ENCODE assay signal across 9 mouse cellular contexts in the genomic region with DNA sequence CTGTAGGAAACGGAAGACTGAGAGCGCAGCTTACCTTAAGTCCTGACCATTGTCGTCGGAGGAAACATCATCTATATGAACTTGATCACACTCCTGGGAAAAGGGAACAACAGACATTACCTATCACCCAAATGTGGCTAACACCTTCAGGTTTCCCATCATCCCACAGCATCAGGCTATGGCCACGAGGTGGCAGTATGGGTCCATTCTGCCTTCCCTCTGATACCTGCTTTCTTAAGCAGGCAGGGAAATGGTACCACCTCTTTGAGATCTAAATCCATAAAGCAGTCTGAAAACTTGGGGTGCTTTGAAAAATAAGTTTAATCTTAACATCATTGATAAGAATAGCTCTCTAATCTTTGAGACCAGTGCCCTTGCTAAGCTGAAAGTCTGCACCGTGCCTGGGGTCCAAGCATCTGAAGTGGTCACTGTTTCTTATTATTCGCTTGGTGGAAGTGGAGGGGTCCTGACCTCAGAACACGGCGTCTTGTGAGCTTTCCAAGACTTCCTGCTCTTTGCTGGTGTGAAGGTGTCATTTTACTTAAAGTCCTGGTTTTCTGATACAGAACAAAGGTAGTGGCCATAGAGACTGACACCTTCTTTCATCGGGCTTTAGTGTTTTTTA.
DNase-seq lines count a peak whose midpoint lies in the region; ATAC-seq and TF ChIP-seq lines count a peak whose summit lies in the region.
"Had no signal": no experiment of that assay in that cellular context is flagged by ENCODE, and none has a peak within 500 bp of the region (broad histone marks: within the 10 kb centered on the region; RNA-seq: fewer than 3 reads in every experiment).

No protein-coding gene starts in this region.

- no peaks in the 10 kb centered on the region for H3K4me1 ChIP-seq in forebrain, embryonic 15.5 days
- H3K4me1 ChIP-seq in hindbrain, embryonic 10.5 days (replicated peaks): no peaks in the 10 kb centered on the region
- H3K4me1 ChIP-seq: neural tube, embryonic 13.5 days had no signal

- H3K27me3 ChIP-seq in forebrain, embryonic 15.5 days: no peaks in the 10 kb centered on the region
- no peaks in the 10 kb centered on the region for H3K27me3 ChIP-seq in hindbrain, embryonic 10.5 days (ENCODE audit: insufficient read depth, poor library complexity, severe bottlenecking)
- H3K27me3 ChIP-seq: neural tube, embryonic 13.5 days had no signal

- H3K4me2 ChIP-seq in forebrain, embryonic 15.5 days (replicated peaks): no peak overlapping the region
- H3K4me2 ChIP-seq: neural tube, embryonic 13.5 days had no signal

- DNase-seq in R1 (ENCODE audit: low read depth, low spot score): peak; percentile 64
- peak; percentile 28 for DNase-seq in cerebellum, adult 11 months
- DNase-seq in hindbrain, embryonic 10.5 days (ENCODE audit: low spot score): peak; percentile 70
- DNase-seq in left cerebral cortex, adult 2 months (ENCODE audit: extremely low spot score in 1 of 2, low spot score in 2 of 2): peak; percentile 79 to 87
- peak; percentile 36 to 70 for DNase-seq in right cerebral cortex, postnatal 36 days (ENCODE audit: low spot score in 2 of 2)
- DNase-seq in natural killer cell, adult 2 months (ENCODE audit: low spot score in 2 of 2): no peak

- H3K4me3 ChIP-seq in forebrain, embryonic 15.5 days: no peak overlapping the region
- no peak overlapping the region for H3K4me3 ChIP-seq in hindbrain, embryonic 10.5 days
- no peak overlapping the region for H3K4me3 ChIP-seq in left cerebral cortex, adult 2 months
- H3K4me3 ChIP-seq: neural tube, embryonic 13.5 days had no signal

- no peak overlapping the region for H3K27ac ChIP-seq in forebrain, embryonic 15.5 days (replicated peaks)
- no peak overlapping the region for H3K27ac ChIP-seq in hindbrain, embryonic 10.5 days
- H3K27ac ChIP-seq in left cerebral cortex, adult 2 months: no peak overlapping the region
- H3K27ac ChIP-seq: neural tube, embryonic 13.5 days had no signal

- peak; percentile 99 for TF ChIP-seq CTCF in left cerebral cortex, adult 2 months (IDR thresholded peaks at IDR 0.05)

- no peaks in the 10 kb centered on the region for H3K9me3 ChIP-seq in forebrain, embryonic 15.5 days
- H3K9me3 ChIP-seq in hindbrain, embryonic 10.5 days: no peaks in the 10 kb centered on the region
- H3K9me3 ChIP-seq: neural tube, embryonic 13.5 days had no signal

- no peaks in the 10 kb centered on the region for H3K36me3 ChIP-seq in forebrain, embryonic 15.5 days
- no peaks in the 10 kb centered on the region for H3K36me3 ChIP-seq in hindbrain, embryonic 10.5 days
- H3K36me3 ChIP-seq: neural tube, embryonic 13.5 days had no signal

- no peak overlapping the region for H3K9ac ChIP-seq in forebrain, embryonic 15.5 days (replicated peaks)
- H3K9ac ChIP-seq: neural tube, embryonic 13.5 days had no signal

- intact Hi-C loops in left cerebral cortex, adult 2 months (cut with DNase I): loop anchor here (1.0 to 5.0 kb wide), 4 partner anchors 286 to 660 kb away; no protein-coding TSS in a partner anchor

- peak; percentile 89 for ATAC-seq in forebrain, embryonic 15.5 days (replicated peaks)
- ATAC-seq in megakaryocyte, adult 5-6 weeks (ENCODE audit: poor library complexity, severe bottlenecking): peak; percentile 57

- 41% methylated on average over 10 of the region's 10 CpGs for WGBS in forebrain, embryonic 15.5 days
- 40% methylated on average over 10 of the region's 10 CpGs for WGBS in hindbrain, embryonic 10.5 days

Comparison
In these comparisons a context has a peak if more than half of its experiments do, and no peak if none do; other contexts are left out.
1. DNase-seq: peak in R1 (single experiment), cerebellum, adult 11 months (single experiment), hindbrain, embryonic 10.5 days (single experiment), left cerebral cortex, adult 2 months (2 of 2) and right cerebral cortex, postnatal 36 days (2 of 2); none in natural killer cell, adult 2 months (0 of 2).